Mouse (Mus musculus) small intestine, adult 10 weeks (tissue): ENCODE results near the gene Wbp4. TPM values are rescaled to one million over a fixed set of nuclear protein-coding genes. Genes with fewer than 3 reads are reported as not detected.

Experiments
- polyA plus RNA-seq: library from polyadenylated mRNA; stranded (reverse); fragments of 350-450 nt; fragmentation: Illumina TruSeq; extraction: RNeasy Lipid Tissue Mini Kit (QIAGEN cat#74804); gene quantifications from one replicate; pipeline ENCODE4 v1.2.3, GENCODE M21; 2014; ENCODE audit warnings: low replicate concordance

Gene Wbp4
- 44.1 TPM for polyA plus RNA-seq

DNA sequence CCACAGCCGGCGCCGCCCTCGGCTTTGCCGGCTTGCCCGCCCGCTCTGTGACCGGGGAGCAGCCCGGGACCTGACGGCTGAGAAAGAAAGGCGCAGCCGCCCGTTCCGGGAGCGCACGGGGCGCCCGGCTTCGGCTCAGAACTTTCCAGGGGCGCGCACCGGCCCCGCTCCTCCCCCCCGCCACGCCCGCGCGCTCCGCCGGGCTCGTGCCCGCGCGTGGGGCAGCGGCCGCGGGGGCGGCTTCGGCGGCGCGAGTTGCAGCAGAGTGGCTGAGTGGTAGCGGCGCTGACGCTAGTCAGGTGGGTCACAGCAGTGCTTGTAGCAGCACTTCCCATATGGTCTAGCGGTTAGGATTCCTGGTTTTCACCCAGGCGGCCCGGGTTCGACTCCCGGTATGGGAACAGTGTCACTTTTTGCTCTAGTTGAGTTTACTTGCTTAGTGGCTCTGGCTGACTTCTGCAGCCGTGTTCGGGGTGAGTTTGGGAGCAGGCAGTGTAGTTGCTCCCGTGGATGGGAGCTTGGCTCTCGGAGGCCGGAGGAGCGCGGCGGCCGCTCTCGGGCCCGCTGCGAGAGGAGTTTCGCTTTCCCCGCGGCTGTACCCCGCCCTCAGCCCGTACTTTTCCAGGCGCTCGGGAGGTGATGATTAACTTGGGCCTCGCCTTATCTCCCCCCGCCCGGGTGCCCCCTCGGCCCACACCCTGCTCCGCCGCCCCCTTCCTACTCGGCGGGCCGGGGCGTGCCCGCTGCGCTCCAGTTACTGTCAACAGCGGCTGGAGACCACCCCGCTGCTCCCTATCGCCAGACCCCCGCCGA, at the start of gene Wbp4:
Gene Wbp4, minus strand, starts transcription at position 182 of the 813 bp plus-strand sequence.

DNA sequence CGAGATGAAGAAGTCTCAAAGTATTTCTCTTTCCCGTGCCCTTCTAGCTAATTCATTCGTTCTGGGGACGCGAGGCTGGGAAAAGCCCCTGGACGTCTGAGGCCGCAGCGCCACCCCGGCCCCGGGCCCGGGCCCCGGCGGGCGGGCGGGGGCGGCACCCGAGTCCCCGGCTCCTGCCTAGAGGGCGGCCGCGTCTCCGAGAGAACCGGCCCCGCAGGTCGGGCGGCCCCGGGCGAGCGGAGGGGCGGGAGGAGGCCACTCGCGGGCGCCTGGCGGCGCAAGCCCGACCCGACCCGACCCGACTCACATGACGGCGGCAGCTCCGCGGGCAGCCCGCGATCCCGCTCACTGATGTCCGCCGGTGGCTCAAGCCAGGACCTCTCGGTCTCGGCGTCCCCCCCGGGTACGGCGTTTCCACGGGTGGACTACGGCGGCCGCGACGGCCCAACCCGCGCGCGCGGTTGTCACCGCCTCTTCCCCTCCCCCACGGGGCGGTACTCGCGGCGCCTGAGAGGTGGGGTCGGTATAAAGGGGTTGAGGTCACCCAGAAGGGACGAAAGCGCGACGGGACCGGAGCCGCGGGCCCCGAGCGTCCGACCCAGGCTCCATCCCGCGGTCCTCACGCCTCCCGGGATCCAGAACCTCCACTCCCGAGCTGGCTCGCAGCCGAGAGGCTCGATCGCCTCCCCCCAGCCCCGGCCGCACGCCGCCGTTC, 539 bp downstream of the Wbp4 start, which contains the start of gene Elf1:
Gene Elf1, plus strand, starts transcription at position 571 of the 715 bp plus-strand sequence.

DNA sequence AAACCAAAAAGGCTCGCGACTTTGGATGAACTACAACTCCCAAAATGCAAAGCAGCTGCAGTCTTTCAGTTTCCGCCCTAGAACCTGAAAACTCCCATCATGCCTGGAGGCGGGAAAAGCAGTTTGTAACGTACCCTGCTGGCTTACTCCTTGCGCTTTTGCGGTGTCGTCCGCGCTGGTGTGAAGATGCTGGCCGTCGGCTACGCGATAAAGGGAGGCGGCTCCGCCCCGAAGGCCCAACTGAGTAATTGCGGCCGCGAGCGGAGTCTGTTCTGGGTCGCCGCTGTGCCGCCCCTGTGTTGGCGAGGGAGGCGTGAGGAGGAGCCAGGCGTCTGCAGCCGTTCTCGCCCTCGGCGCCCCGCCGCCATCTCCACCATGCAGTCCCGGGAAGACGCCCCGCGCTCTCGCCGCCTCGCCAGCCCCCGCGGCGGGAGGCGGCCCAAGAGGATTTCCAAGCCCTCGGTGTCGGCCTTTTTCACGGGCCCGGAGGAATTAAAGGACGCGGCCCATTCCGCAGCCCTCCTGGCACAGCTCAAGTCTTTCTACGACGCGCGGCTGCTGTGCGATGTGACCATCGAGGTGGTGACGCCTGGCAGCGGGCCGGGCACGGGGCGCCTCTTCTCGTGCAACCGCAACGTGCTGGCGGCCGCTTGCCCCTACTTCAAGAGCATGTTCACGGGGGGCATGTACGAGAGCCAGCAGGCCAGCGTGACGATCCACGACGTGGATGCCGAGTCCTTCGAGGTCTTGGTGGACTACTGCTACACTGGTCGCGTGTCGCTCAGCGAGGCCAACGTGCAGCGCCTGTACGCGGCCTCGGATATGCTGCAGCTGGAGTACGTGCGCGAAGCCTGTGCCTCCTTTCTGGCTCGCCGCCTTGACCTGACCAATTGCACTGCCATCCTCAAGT, 29.4 kb downstream of the Wbp4 start, which contains the start of gene Kbtbd6:
Gene Kbtbd6, plus strand, starts transcription at position 155 of the 910 bp plus-strand sequence.

DNA sequence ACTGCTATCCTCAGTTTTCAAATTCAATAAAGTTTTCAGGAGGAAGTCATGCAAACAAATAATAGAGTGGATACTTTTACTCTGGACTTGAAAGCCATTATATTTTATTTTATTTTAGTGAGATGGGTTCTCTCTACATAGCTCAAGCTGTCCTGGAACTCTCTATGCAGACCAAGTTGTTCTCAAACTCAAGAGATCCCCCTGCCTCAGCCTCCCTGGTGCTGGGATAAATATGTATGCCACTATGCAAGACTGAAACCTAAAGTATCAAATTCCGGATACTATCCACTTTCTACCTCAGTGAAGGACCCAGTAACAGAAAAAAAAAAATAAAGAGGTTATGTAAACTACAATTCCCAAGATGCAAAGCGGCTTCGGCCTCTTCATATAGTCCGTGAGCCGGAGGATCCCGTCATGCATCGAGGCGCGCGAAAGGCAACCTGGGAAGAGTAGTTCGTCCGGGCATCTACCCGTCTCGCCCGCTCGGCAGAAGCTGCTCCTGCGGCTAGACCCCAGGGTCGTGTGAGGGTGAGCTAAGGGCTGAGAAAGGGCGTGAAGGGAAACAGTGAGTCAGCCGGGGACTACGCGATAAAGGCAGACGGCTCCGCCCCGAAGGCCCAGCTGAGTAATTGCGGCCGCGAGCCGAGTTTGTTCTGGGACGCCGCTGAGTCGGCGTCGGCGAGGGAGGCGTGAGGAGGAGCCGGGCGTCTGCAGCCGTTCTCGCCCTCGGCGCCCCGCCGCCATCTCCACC, 55.2 kb downstream of the Wbp4 start, which contains the start of gene Kbtbd7:
Gene Kbtbd7, plus strand, starts transcription at position 533 of the 751 bp plus-strand sequence.

Other genes starting within 250 kb of the Wbp4 start
- gene Zfp957, start 234.2 kb downstream of the Wbp4 start, polyA plus RNA-seq = not detected
- 1.9 TPM for gene Rgcc, start 179.9 kb downstream of the Wbp4 start, polyA plus RNA-seq
- 54.9 TPM for gene Naa16, start 90.7 kb downstream of the Wbp4 start, polyA plus RNA-seq
- gene Mtrf1, start 83.7 kb downstream of the Wbp4 start, polyA plus RNA-seq = 7.6 TPM
- 25.2 TPM for gene Kbtbd7, start 55.0 kb downstream of the Wbp4 start, polyA plus RNA-seq
- gene Kbtbd6, start 29.7 kb downstream of the Wbp4 start, polyA plus RNA-seq = 2.2 TPM
- gene Elf1, start 326 bp downstream of the Wbp4 start, polyA plus RNA-seq = 112 TPM
- 251 TPM for gene Sugt1, start 106.2 kb upstream of the Wbp4 start, polyA plus RNA-seq
- gene Cnmd, start 180.7 kb upstream of the Wbp4 start, polyA plus RNA-seq = not detected